In genomic region chr10:117045175-117046056, GRCm38 (mm10) we compare ENCODE assay signal across 10 mouse cellular contexts. TPM values are rescaled to one million over a fixed set of nuclear protein-coding genes. Genes with fewer than 3 reads are reported as not detected.
DNase-seq lines count a peak whose midpoint lies in the region; ATAC-seq and TF ChIP-seq lines count a peak whose summit lies in the region.
"Had no signal": no experiment of that assay in that cellular context is flagged by ENCODE, and none has a peak within 500 bp of the region (broad histone marks: within the 10 kb centered on the region; RNA-seq: fewer than 3 reads in every experiment).

Gene Lrrc10 (plus strand): TSS chr10:117045341.

- ATAC-seq in forebrain, embryonic 14.5 days: peak; percentile 60; the same call in 1 of the 2 replicates
- ATAC-seq in hindbrain, embryonic 14.5 days (ENCODE audit: low FRiP score): no peak
- peak; percentile 28; the same call in 1 of the 2 replicates for ATAC-seq in megakaryocyte, adult 5-6 weeks (ENCODE audit: poor library complexity, severe bottlenecking)
- ATAC-seq in activated CD4-positive, CD25-positive, alpha-beta regulatory T cell, adult 4 months: no peak

- H3K27ac ChIP-seq in testis, adult 2 months (ENCODE audit: control insufficient read depth, insufficient read depth, low read depth, low read length): no peak within 1 kb of the TSS
- no peak within 1 kb of the TSS for H3K27ac ChIP-seq in forebrain, embryonic 14.5 days (ENCODE audit: low read depth, low read length)
- no peak within 1 kb of the TSS for H3K27ac ChIP-seq in hindbrain, embryonic 14.5 days
- H3K27ac ChIP-seq: macrophage had no signal

- DNase-seq in testis, postnatal 10 days (ENCODE audit: low spot score): no peak
- DNase-seq in forebrain, embryonic 14.5 days (ENCODE audit: low spot score): peak; percentile 32
- no peak for DNase-seq in hindbrain, embryonic 14.5 days (ENCODE audit: low spot score)
- no peak for DNase-seq in thymus, postnatal 4 days
- DNase-seq in yolk sac, embryonic 10.5 days (ENCODE audit: low spot score): no peak

- peak within 1 kb of the TSS; percentile 27 for H3K4me3 ChIP-seq in testis, adult 2 months (ENCODE audit: control insufficient read depth, low read depth, low read length)
- no peak within 1 kb of the TSS; the same call in 1 of the 2 replicates for H3K4me3 ChIP-seq in forebrain, embryonic 14.5 days (ENCODE audit: low read depth, low read length)
- 0 out of 2 replicates have a peak within 1 kb of the TSS, but pooled peaks have one; percentile 6 for H3K4me3 ChIP-seq in hindbrain, embryonic 14.5 days (replicated peaks; ENCODE audit: low read length)

- WGBS in forebrain, embryonic 14.5 days: 52% methylated on average over 40 of the region's 40 CpGs
- 42% methylated on average over 40 of the region's 40 CpGs for WGBS in hindbrain, embryonic 14.5 days

- peak within 1 kb of the TSS; percentile 33 for H3K4me2 ChIP-seq in forebrain, embryonic 14.5 days (ENCODE audit: low read length)
- H3K4me2 ChIP-seq in hindbrain, embryonic 14.5 days (replicated peaks): peak within 1 kb of the TSS; percentile 34

- peaks cover 17% of the 10 kb centered on the region for H3K4me1 ChIP-seq in testis, adult 2 months (ENCODE audit: control insufficient read depth, insufficient read depth, low read length)
- H3K4me1 ChIP-seq in forebrain, embryonic 14.5 days (ENCODE audit: control insufficient read depth, insufficient read depth, low read length): no peaks in the 10 kb centered on the region
- 0 out of 2 replicates have a peak, but pooled peaks cover 4% of the 10 kb centered on the region for H3K4me1 ChIP-seq in hindbrain, embryonic 14.5 days (replicated peaks; ENCODE audit: control insufficient read depth, insufficient read depth, low read length)

- TF ChIP-seq POLR2A in testis, adult 2 months (IDR thresholded peaks at IDR 0.05; ENCODE audit: control insufficient read depth, low read depth, low read length): no peak

- no peaks in the 10 kb centered on the region for H3K27me3 ChIP-seq in testis, adult 2 months (ENCODE audit: control insufficient read depth, insufficient read depth, low read length)
- no peaks in the 10 kb centered on the region for H3K27me3 ChIP-seq in forebrain, embryonic 14.5 days (replicated peaks; ENCODE audit: control insufficient read depth, insufficient read depth, low read length)
- H3K27me3 ChIP-seq in hindbrain, embryonic 14.5 days (ENCODE audit: control insufficient read depth, insufficient read depth, low read length): no peaks in the 10 kb centered on the region

- no peak for TF ChIP-seq CTCF in testis, adult 2 months (IDR thresholded peaks at IDR 0.05; ENCODE audit: control insufficient read depth, insufficient read depth, insufficient replicate concordance, low read depth, low read length)

- no peaks in the 10 kb centered on the region; the same call in 1 of the 2 replicates for H3K36me3 ChIP-seq in testis, adult 2 months (ENCODE audit: control insufficient read depth, insufficient read depth, low read length)
- H3K36me3 ChIP-seq in forebrain, embryonic 14.5 days (ENCODE audit: control insufficient read depth, insufficient read depth, low read length): peaks cover 23% of the 10 kb centered on the region
- H3K36me3 ChIP-seq in hindbrain, embryonic 14.5 days (replicated peaks; ENCODE audit: control insufficient read depth, insufficient read depth): peaks cover 9% of the 10 kb centered on the region

- H3K9ac ChIP-seq in forebrain, embryonic 14.5 days (ENCODE audit: low read length): no peak within 1 kb of the TSS
- H3K9ac ChIP-seq in hindbrain, embryonic 14.5 days: 0 out of 2 replicates have a peak within 1 kb of the TSS, but pooled peaks have one; percentile 24

- no peaks in the 10 kb centered on the region for H3K9me3 ChIP-seq in forebrain, embryonic 14.5 days (replicated peaks; ENCODE audit: control insufficient read depth, low read length)
- H3K9me3 ChIP-seq in hindbrain, embryonic 14.5 days (ENCODE audit: control insufficient read depth, low read length): no peaks in the 10 kb centered on the region

RNA-seq across cellular contexts. Expression of gene Lrrc10, which starts in this region (rescaled TPM):
- polyA plus RNA-seq in testis, adult 2 months (2012; rRNA removed): 0.06 and 0.20 TPM in 2 replicates
- not detected in 2 replicates for polyA plus RNA-seq in forebrain, embryonic 14.5 days (2014; fragmentation: Nextera tagmentation; extraction: Ambion mirVana)
- polyA plus RNA-seq in hindbrain, embryonic 14.5 days (2014; fragmentation: Nextera tagmentation; extraction: Ambion mirVana): not detected in 2 replicates
- total RNA-seq in megakaryocyte, adult 5-6 weeks (2015): not detected in 2 replicates
- not detected in 2 replicates for total RNA-seq in megakaryocyte, adult 5-6 weeks (2017)
- polyA plus RNA-seq in activated CD4-positive, CD25-positive, alpha-beta regulatory T cell, adult 4 months (2017; shearing (Covaris generic)): not detected
- total RNA-seq: adrenal gland, postnatal 36 days had no signal
- polyA plus RNA-seq: macrophage had no signal

Comparison
In these comparisons a context has a peak if more than half of its experiments do, and no peak if none do; other contexts are left out.
1. Peak in DNase-seq, ATAC-seq and H3K4me2 ChIP-seq in forebrain, embryonic 14.5 days; RNA of the gene not detected or under 1 TPM.
2. Peak in ATAC-seq in megakaryocyte, adult 5-6 weeks; RNA of the gene not detected or under 1 TPM.